Mouse (Mus musculus): ENCODE results near the gene Gemin6.
"Not testable (repeated sequence)": the region's sequence is repeated elsewhere in the genome, so short reads cannot be mapped to it uniquely, and the experiment has no call there.

The Gemin6 gene

GRCm38 (mm10) chr17:80234376-80234775, 10.1 kb downstream of the Gemin6 start:
- no peak for DNase-seq (ENCODE audit: low read depth, low spot score)

GRCm38 (mm10) chr17:80235477-80235876, 11.2 kb downstream of the Gemin6 start:
- no peak for DNase-seq (ENCODE audit: low read depth, low spot score)

- no peak for DNase-seq (ENCODE audit: low read depth, low spot score)
Measured at GRCm38 (mm10) chr17:80236805-80237204, 12.6 kb downstream of the Gemin6 start.

GRCm38 (mm10) chr17:80237475-80237874, 13.2 kb downstream of the Gemin6 start:
- no peak for DNase-seq (ENCODE audit: low read depth, low spot score)

GRCm38 (mm10) chr17:80241594-80241993, 17.4 kb downstream of the Gemin6 start:
- no peak for DNase-seq (ENCODE audit: low read depth, low spot score)

- DNase-seq (ENCODE audit: low read depth, low spot score) = no peak
Measured at GRCm38 (mm10) chr17:80243116-80243515, 18.9 kb downstream of the Gemin6 start.

GRCm38 (mm10) chr17:80252757-80253525, 28.7 kb downstream of the Gemin6 start:
- no peak for DNase-seq (ENCODE audit: low read depth, low spot score)

- DNase-seq (ENCODE audit: low read depth, low spot score) = no peak
Measured at GRCm38 (mm10) chr17:80254421-80254820, 30.2 kb downstream of the Gemin6 start.

GRCm38 (mm10) chr17:80255208-80255607, 31.0 kb downstream of the Gemin6 start:
- DNase-seq (ENCODE audit: low read depth, low spot score) = no peak

GRCm38 (mm10) chr17:80267065-80267464, 42.8 kb downstream of the Gemin6 start:
- DNase-seq (ENCODE audit: low read depth, low spot score) = no peak

GRCm38 (mm10) chr17:80268151-80268550, 43.9 kb downstream of the Gemin6 start:
- DNase-seq (ENCODE audit: low read depth, low spot score) = no peak

- not testable (repeated sequence) for DNase-seq (ENCODE audit: low read depth, low spot score)
Measured at GRCm38 (mm10) chr17:80270622-80271021, 46.4 kb downstream of the Gemin6 start.
